Mouse (Mus musculus) neural tube, embryonic 15.5 days (tissue): ENCODE results near the gene Rfng. TPM values are rescaled to one million over a fixed set of nuclear protein-coding genes. Genes with fewer than 3 reads are reported as not detected.

Experiments used
- ATAC-seq: fragments of 200-750 bp; cut with Nextera tagmentation; 2 replicates; pipeline ENCODE4 v1.8.0; 2017; ENCODE audit warnings: mild to moderate bottlenecking, moderate TSS enrichment, moderate library complexity; ENCODE audit not compliant: low FRiP score
- H3K27ac ChIP-seq: fragments of 300-500 bp; sonication (generic); replicated peaks from 2 replicates; pipeline ENCODE4 v1.5.1; 2015; ENCODE audit warnings: mild to moderate bottlenecking, inconsistent platforms
- H3K27me3 ChIP-seq: fragments of 300-500 bp; sonication (generic); replicated peaks from 2 replicates; pipeline ENCODE4 v1.6.1; 2015; ENCODE audit warnings: inconsistent platforms
- H3K36me3 ChIP-seq: fragments of 300-500 bp; sonication (generic); 2 replicates; pipeline ENCODE4 v1.6.1; 2015; ENCODE audit warnings: inconsistent platforms
- H3K4me1 ChIP-seq: fragments of 300-500 bp; sonication (generic); 2 replicates; pipeline ENCODE4 v1.6.1; 2015; ENCODE audit warnings: inconsistent platforms
- H3K4me2 ChIP-seq: fragments of 300-500 bp; sonication (generic); 2 replicates; pipeline ENCODE4 v1.6.1; 2015; ENCODE audit warnings: inconsistent platforms, mild to moderate bottlenecking, moderate library complexity
- H3K4me3 ChIP-seq: fragments of 300-500 bp; sonication (generic); replicated peaks from 2 replicates; pipeline ENCODE4 v1.5.1; 2015; ENCODE audit warnings: mild to moderate bottlenecking, inconsistent platforms
- H3K9ac ChIP-seq: fragments of 300-500 bp; sonication (generic); replicated peaks from 2 replicates; pipeline ENCODE4 v1.6.1; 2015; ENCODE audit warnings: mild to moderate bottlenecking, inconsistent platforms
- H3K9me3 ChIP-seq: fragments of 300-500 bp; sonication (generic); replicated peaks from 2 replicates; pipeline ENCODE4 v1.6.1; 2016; ENCODE audit warnings: inconsistent platforms
- WGBS: fragments of 180-500 bp; shearing (Covaris S2); methylation state at CpG from one replicate; pipeline ENCODE4 v1.1.7; 2015; ENCODE audit warnings: mixed read lengths; 5-methylcytosine and 5-hydroxymethylcytosine counted together
- polyA plus RNA-seq: library from polyadenylated mRNA; unstranded; fragments of >200 nt; fragmentation: Nextera tagmentation; extraction: Ambion mirVana; gene quantifications from 2 replicates; pipeline ENCODE4 v1.2.1, GENCODE M21; 2015

Rfng gene
- polyA plus RNA-seq, 1 experiment from 2014 or later: 136 TPM

DNA sequence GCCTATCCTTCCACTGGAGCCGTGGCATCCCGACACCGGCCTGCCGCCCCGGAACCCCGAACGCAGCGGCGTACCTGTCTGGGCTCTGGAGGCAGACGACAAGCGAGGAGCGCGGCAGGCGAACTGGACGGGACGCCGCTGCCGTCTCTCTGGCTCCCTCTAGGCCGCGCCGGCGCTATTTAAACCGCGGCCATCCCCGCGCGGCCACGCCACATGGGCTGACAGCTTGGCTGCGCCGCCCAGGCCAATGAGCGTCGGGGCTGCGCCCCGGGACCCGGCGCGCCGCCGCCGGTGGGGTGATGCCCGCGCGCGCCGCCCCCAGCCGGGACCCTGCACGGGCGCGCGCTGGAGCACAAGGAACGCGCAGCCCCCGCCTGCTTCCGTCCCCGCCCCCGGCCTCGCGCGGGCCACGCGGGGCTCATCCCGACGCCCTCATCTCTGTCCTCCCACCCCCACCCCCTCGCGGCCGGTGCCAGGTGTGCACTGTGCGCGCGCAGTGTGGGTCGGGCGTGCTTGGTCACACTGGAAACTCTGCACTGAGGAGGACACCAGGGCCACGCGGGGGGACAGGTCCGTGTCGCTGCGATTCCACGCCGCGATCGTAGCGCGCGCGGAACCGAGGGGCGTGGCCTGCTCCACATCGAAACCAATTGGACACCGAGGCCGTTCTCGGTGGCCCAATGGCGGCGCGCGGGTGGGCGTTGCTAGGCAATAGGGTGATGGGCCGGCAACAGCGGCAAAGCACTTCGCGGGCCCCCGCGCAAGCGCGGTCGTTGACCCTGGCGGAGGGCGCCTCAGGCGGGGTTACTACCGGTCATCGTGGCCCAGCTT is 40.2 kb upstream of the Rfng start, which contains the start of gene Fasn:
Gene Fasn, minus strand, starts transcription at position 592 of the 831 bp plus-strand sequence.
- Histone ChIP-seq H3K4me1 (peaks cover 45% of the 10 kb centered on the region), H3K4me3 (peak within 1 kb of the TSS; percentile 82), H3K27me3 (no peaks in the 10 kb centered on the region), H3K27ac (peak within 1 kb of the TSS; percentile 100), H3K9me3 (no peaks in the 10 kb centered on the region), H3K4me2 (peak within 1 kb of the TSS; percentile 78), H3K36me3 (peaks cover 22% of the 10 kb centered on the region), H3K9ac (peak within 1 kb of the TSS; percentile 92)
- WGBS: under 1% methylated on average over 102 of the region's 109 CpGs
- ATAC-seq: peak; percentile 93

DNA sequence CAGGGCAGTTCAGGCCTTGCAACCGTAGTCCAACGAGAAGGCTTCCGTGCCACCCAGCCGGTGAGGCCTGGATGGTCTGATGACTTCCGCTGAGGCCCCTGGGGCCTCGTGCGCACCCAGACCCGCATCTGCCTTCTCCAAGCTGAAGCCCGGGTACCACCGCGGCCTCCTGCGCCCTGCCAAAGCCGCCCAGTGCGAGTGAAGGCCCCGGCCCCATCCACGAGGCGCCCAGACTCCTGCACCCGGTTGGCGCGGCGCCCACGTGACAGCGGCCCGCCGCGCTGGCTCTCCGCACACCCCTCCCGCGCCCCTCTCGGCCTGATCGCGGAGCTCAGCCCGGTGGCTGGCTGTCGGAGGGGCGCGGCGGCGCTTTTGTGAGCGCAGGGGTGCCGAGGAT is 39.5 kb upstream of the Rfng start:
- no peaks in the 10 kb centered on the region for H3K9me3 ChIP-seq
- peak overlapping the region; percentile 82 for H3K4me3 ChIP-seq
- WGBS: under 1% methylated on average over 40 of the region's 40 CpGs
- peak overlapping the region; percentile 100 for H3K27ac ChIP-seq
- H3K4me1 ChIP-seq: peaks cover 45% of the 10 kb centered on the region
- H3K9ac ChIP-seq: peak overlapping the region; percentile 92
- no peaks in the 10 kb centered on the region for H3K27me3 ChIP-seq
- peak; percentile 60 for ATAC-seq
- peak overlapping the region; percentile 78 for H3K4me2 ChIP-seq
- H3K36me3 ChIP-seq: peaks cover 29% of the 10 kb centered on the region

DNA sequence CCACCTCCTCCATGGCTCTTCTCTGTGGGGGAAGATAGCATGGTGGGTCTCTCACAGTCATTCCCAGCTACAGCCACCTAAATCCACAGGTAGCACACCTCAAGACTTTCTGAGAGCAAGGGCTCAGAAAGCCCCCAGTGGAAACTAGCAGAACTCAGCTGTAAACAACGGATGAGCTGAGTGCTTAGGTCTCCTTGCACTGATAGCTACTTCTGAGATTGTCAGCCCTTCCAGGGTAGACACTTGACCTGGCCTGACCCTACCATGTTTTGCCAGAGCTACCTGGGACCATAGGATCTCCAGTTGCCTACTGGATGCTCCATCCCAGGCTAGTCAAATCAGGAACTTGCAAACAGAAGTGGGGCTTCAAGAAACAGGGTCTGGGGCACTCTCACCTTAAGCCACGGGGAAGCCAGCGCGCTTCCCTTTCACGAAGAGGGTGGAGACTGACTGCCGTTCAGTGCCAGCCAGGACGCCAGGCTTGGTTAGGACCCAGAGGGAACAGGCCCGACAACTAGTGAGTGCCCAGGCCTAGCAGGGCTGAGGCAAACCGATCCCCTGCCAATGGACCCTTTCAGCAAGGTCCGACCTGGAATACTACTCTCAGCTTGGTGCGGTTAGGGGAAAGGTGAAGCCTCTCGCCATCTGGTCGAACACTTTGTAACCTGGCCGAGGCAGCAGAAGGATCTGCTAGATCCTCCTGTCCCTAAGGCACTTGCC is 39.0 kb upstream of the Rfng start:
- Histone ChIP-seq H3K4me2 (peak overlapping the region; percentile 78), H3K9me3 (no peaks in the 10 kb centered on the region), H3K27ac (peak overlapping the region; percentile 100), H3K9ac (peak overlapping the region; percentile 92), H3K36me3 (peaks cover 34% of the 10 kb centered on the region), H3K4me3 (peak overlapping the region; percentile 82), H3K27me3 (no peaks in the 10 kb centered on the region), H3K4me1 (peaks cover 45% of the 10 kb centered on the region)
- under 1% methylated on average over 14 of the region's 14 CpGs for WGBS
- ATAC-seq: no peak

DNA sequence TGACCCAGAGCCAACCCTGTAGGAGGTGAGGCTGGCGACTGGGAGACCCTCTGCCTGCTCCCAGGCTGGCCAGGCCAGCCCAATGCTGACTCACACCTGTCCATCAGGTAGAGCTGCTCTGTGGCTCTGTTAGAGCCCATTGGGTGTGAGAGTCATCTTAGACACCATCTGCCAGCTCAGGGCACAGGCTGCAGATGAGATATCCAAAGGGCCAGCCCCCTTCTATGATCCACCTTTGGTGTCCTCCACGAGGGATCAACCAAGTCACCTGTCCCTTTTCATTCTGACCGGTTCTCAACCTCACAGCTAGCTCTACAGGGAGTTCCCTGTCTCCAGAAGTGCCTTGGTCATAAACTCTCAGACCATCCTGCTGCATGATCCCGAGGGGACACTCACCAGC is 38.3 kb upstream of the Rfng start:
- H3K27ac ChIP-seq: 0 out of 2 replicates have a peak overlapping the region, but pooled peaks have one; percentile 100
- peak overlapping the region; percentile 78 for H3K4me2 ChIP-seq
- H3K9me3 ChIP-seq: no peaks in the 10 kb centered on the region
- H3K36me3 ChIP-seq: peaks cover 41% of the 10 kb centered on the region
- peaks cover 45% of the 10 kb centered on the region for H3K4me1 ChIP-seq
- peak overlapping the region; percentile 92 for H3K9ac ChIP-seq
- H3K4me3 ChIP-seq: peak overlapping the region; percentile 82
- ATAC-seq: no peak
- H3K27me3 ChIP-seq: no peaks in the 10 kb centered on the region
- whole genome bisulfite sequencing: 46% methylated on average over 4 of the region's 4 CpGs

DNA sequence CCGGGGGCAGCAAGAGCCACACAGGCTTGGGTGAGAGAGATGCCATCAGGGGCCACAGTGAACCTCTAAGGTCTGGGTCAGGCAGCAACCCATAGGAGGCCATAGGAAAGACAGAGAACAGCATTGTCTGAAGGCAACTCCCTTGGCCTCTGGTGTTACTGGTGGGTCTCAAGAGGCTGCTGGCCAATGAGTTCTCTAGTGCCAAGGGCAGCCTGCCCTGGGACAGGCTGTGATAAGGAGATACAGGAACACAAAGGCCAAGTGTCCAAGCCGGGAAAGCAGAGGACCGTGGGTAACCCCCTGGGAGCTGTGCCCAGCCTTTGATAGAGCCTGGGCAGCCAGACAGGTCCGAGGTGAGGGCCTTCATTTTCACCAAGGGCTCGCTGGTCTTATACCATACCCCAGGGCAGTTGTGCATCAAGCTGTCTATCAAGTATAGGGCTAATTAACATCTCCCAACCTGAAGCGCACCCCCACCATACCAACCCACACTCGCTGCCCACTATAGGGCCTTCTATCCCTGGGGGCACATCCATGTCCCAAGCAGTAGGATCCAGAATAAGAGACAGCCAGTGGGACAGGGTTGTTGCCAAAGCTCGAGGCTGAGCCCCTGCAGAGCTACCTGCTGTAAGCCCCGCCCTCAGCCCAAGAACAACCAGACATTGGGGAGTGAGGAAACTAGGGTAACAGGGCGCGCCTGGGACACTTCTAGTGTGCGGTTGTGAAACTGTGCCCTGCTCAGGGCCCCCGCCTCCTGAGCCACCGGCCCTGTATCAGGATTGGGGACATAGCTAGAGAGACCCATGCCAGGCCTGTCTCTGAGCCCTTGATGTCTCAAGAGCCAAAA is 37.3 kb upstream of the Rfng start:
- ATAC-seq: no peak
- H3K4me1 ChIP-seq: peaks cover 45% of the 10 kb centered on the region
- H3K27me3 ChIP-seq: no peaks in the 10 kb centered on the region
- 77% methylated on average over 14 of the region's 14 CpGs for WGBS
- peak overlapping the region; percentile 15 for H3K9ac ChIP-seq
- peak overlapping the region; percentile 82 for H3K4me3 ChIP-seq
- peak overlapping the region; percentile 78 for H3K4me2 ChIP-seq
- peaks cover 51% of the 10 kb centered on the region for H3K36me3 ChIP-seq
- no peaks in the 10 kb centered on the region for H3K9me3 ChIP-seq
- H3K27ac ChIP-seq: no peak overlapping the region

DNA sequence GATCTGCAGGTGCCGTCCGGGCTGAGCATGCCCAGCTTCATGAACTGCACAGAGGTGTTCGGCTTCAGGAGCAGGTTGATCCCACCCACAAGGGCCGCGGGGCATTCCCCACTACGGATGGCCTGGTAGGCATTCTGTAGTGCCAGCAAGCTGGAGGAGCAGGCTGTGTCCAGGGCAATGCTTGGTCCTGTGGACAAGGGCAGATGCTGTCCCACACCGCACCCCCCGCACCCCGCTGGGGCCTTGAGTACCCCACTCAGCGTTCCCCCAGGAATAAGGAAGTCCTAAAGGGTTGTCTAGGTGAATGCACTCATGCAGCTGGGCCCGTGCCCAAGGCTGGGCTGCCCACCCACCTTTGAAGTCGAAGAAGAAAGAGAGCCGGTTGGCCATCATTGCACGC is 36.5 kb upstream of the Rfng start:
- H3K9me3 ChIP-seq: no peaks in the 10 kb centered on the region
- WGBS: 84% methylated on average over 14 of the region's 14 CpGs
- peaks cover 37% of the 10 kb centered on the region for H3K4me1 ChIP-seq
- H3K27ac ChIP-seq: no peak overlapping the region
- H3K4me3 ChIP-seq: peak overlapping the region; percentile 82; the same call in 1 of the 2 replicates
- H3K27me3 ChIP-seq: no peaks in the 10 kb centered on the region
- H3K36me3 ChIP-seq: peaks cover 59% of the 10 kb centered on the region
- ATAC-seq: no peak
- H3K4me2 ChIP-seq: peak overlapping the region; percentile 78
- no peak overlapping the region for H3K9ac ChIP-seq

DNA sequence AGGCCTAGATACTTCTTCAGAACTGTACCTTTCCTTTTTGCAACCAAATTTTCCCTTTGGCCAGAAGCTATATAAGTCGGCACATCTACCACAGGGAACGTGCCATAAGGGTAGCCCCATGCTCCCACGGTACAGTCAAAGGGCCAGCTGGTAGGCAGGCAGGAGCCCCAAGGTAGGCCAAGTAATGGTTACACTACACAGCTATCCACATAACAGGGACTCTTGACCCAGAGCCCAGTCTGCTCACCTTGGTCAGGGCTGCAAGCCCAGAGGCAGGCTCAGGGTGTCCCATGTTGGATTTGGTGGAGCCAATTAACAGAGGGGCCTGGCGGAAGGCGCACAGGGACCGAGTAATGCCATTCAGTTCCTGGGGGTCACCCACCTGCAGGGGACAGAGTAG is 35.5 kb upstream of the Rfng start:
- no peaks in the 10 kb centered on the region for H3K27me3 ChIP-seq
- H3K9ac ChIP-seq: no peak overlapping the region
- H3K4me2 ChIP-seq: no peak overlapping the region
- no peak overlapping the region for H3K27ac ChIP-seq
- peaks cover 68% of the 10 kb centered on the region for H3K36me3 ChIP-seq
- H3K4me1 ChIP-seq: peaks cover 30% of the 10 kb centered on the region
- WGBS: 97% methylated on average over 6 of the region's 6 CpGs
- no peaks in the 10 kb centered on the region for H3K9me3 ChIP-seq
- H3K4me3 ChIP-seq: no peak overlapping the region
- ATAC-seq: no peak

DNA sequence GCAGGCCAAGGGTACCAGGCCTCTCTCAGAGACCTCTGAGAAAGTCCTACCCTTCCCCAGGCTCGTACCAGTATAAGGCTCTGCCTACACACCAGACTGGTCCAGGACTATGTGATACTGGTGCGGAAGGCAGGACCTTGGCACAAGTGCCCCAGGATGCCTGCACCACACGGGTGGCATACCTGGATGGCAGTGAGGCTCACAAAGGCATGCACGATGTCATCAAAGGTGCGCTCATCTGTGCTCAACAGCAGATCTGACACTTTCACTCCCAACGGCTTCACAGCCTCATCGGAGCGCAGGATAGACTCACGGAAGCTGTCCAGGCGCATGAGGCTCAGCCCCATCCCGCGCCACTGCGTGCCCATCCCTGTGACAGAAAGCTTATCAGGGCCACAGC is 34.2 kb upstream of the Rfng start:
- Histone ChIP-seq H3K4me1 (peaks cover 30% of the 10 kb centered on the region), H3K4me3 (no peak overlapping the region)
- 97% methylated on average over 13 of the region's 13 CpGs for WGBS

DNA sequence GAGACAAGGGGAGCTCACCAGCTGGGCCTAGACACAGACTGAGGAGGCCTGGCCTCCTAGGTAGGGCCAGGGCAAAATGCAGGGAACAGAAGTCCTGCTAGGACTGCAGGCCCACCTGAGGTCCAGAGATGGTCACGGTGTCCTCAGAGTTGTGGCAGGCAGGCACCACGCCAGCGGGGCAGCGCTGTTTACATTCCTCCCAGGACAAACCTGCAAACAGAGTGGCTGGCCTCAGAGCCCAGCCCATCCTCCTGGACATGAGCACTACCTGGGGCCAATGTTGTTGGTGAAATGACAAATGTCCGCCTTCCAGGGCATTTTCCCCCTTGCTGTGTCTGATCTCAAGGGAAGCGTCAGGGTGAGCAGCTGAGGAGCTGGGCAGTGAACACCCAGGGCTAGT is 33.4 kb upstream of the Rfng start:
- H3K4me3 ChIP-seq: no peak overlapping the region
- no peak overlapping the region for H3K4me2 ChIP-seq
- no peaks in the 10 kb centered on the region for H3K9me3 ChIP-seq
- peaks cover 90% of the 10 kb centered on the region for H3K36me3 ChIP-seq
- WGBS: 94% methylated on average over 6 of the region's 6 CpGs
- no peak overlapping the region for H3K27ac ChIP-seq
- H3K4me1 ChIP-seq: peaks cover 23% of the 10 kb centered on the region
- H3K9ac ChIP-seq: no peak overlapping the region
- no peak for ATAC-seq
- no peaks in the 10 kb centered on the region for H3K27me3 ChIP-seq

More for the DNA sequence above, 34.2 kb upstream of the Rfng start:
- ATAC-seq: no peak
- Histone ChIP-seq H3K36me3 (peaks cover 82% of the 10 kb centered on the region), H3K27me3 (no peaks in the 10 kb centered on the region), H3K9ac (no peak overlapping the region), H3K4me2 (no peak overlapping the region), H3K9me3 (no peaks in the 10 kb centered on the region), H3K27ac (no peak overlapping the region)

DNA sequence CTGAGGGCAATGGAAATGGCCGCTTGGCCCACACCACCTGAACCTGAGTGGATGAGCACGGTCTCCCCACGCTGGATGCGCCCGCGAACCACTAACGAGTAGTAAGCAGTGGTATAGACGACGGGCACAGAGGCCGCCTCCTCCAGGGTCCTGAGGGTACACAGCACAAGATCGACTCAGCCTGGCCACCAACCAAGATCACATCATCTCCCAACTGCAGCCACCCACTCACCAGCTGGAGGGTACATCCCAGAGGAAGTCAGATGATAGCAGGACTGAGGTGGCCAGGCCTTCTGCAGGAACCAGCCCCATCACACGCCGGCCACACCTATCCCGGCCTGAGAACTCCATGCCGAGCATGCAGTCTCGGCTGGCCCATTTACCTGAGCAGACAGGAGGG is 28.1 kb upstream of the Rfng start:
- WGBS: 94% methylated on average over 16 of the region's 16 CpGs
- ATAC-seq: no peak
- no peaks in the 10 kb centered on the region for H3K9me3 ChIP-seq

DNA sequence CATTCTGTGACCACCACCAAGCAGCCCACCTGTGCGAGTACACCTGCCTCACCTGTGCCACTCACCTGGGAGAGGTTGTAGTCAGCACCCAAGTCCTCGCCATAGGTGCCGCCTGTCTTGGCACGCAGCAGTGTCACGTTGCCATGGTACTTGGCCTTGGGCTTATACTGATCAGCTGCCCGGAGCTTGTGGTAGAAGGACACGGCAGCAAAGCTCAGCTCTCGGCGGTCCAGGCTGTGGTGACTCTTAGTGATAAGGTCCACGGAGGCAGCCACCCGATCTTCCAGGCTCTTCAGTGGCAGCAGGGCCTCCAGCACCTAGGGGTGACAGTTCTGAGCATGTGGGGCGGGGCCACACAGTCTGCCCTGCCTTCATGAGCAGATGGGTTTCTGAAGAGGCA is 24.0 kb upstream of the Rfng start:
- 96% methylated on average over 12 of the region's 12 CpGs for WGBS
- H3K9me3 ChIP-seq: no peaks in the 10 kb centered on the region
- no peaks in the 10 kb centered on the region for H3K4me1 ChIP-seq
- no peak overlapping the region for H3K9ac ChIP-seq
- no peaks in the 10 kb centered on the region for H3K27me3 ChIP-seq
- no peak overlapping the region for H3K4me2 ChIP-seq
- no peak for ATAC-seq
- no peak overlapping the region for H3K4me3 ChIP-seq
- peaks cover 85% of the 10 kb centered on the region for H3K36me3 ChIP-seq
- no peak overlapping the region for H3K27ac ChIP-seq

More for the DNA sequence above, 28.1 kb upstream of the Rfng start:
- no peaks in the 10 kb centered on the region for H3K27me3 ChIP-seq
- H3K4me1 ChIP-seq: no peaks in the 10 kb centered on the region
- no peak overlapping the region for H3K4me3 ChIP-seq
- no peak overlapping the region for H3K27ac ChIP-seq
- H3K36me3 ChIP-seq: peaks cover 100% of the 10 kb centered on the region
- H3K4me2 ChIP-seq: no peak overlapping the region
- no peak overlapping the region for H3K9ac ChIP-seq
